Mouse (Mus musculus) erythroblast, embryonic 14.5 days (primary cell): Measurements from ENCODE around the gene Mctp1.

Experiments
- GATA1 ChIP-seq: IDR thresholded peaks from 2 replicates; pipeline ENCODE4 v1.6.1; 2012; ENCODE audit warnings: low read length, inconsistent platforms, mixed read lengths
- TAL1 ChIP-seq: IDR thresholded peaks from 3 replicates; pipeline ENCODE4 v1.6.1; 2012; ENCODE audit warnings: low read length, inconsistent platforms, mixed read lengths

DNA sequence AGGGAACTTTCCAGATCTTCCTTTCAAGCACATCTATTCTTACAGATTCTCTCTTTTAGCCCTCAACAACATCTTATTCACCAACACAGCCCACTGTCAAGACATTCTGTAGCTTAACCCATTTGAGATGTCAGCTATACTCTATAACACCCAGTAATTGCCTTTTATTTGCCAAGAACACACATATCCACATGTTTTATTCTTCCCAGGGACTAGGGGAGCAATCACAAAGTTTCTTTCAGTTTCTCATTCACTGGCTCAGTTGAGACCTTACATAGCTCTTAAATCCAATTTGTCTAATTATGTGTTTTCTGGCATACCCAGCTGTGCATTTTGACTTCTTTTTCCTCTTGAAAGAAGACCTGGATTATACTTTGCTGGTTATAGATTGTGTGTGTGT is 508.7 kb downstream of the Mctp1 start:
- TF ChIP-seq GATA1 (no peak), TAL1 (no peak)
